Comparison of ENCODE assay signal across 21 mouse cellular contexts in the genomic region with DNA sequence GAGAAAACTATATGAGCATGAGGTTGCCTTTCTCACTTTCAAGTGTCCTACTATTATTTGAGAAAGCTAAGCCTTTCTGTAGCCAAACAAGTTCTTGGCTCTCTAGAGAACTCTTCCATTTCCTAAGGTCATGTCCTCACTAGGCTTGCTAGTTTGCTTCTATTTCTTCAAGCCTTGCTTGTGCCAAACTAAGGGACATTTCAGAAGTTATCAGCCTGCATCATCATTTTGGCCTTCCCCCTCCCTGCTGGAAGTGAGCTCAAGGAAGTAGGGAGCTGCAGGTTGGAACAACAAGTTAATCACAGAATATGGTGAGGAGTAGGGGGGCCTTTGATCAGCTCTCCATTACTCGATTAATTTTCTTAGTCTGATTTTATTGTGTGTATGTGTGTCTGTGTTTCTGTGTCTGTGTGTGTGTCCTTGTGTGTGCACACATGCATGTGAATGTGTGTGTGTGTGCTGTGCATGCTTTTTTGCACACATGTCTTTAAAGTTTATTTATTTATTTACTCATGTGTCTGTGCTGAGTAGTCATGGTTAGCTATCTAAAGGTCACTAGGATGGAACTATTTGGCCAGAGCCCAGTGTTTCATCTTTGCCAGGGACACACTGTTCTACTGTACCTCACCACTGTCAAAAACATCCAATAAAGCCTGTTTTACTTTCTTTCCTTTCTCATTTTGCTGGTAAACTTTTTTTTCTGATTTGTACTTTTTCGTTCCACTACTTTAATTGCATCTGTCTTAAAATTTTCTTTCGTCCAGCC.
DNase-seq lines count a peak whose midpoint lies in the region; ATAC-seq and TF ChIP-seq lines count a peak whose summit lies in the region.
"Had no signal": no experiment of that assay in that cellular context is flagged by ENCODE, and none has a peak within 500 bp of the region (broad histone marks: within the 10 kb centered on the region; RNA-seq: fewer than 3 reads in every experiment).

No protein-coding gene starts in this region.

- no peaks in the 10 kb centered on the region for H3K36me3 ChIP-seq in heart, embryonic 10.5 days
- no peaks in the 10 kb centered on the region for H3K36me3 ChIP-seq in liver, adult 2 months (ENCODE audit: control insufficient read depth, insufficient read depth, low read length)
- H3K36me3 ChIP-seq in liver, embryonic 11.5 days (ENCODE audit: control insufficient read depth, insufficient read depth, low read length), result no peaks in the 10 kb centered on the region
- H3K36me3 ChIP-seq: forebrain, embryonic 12.5 days; heart, embryonic 13.5 days; hindbrain, embryonic 10.5 days; neural tube, embryonic 15.5 days had no signal

- no peaks in the 10 kb centered on the region for H3K27me3 ChIP-seq in heart, embryonic 10.5 days (ENCODE audit: insufficient read depth, poor library complexity, severe bottlenecking)
- no peaks in the 10 kb centered on the region for H3K27me3 ChIP-seq in liver, adult 2 months (ENCODE audit: control insufficient read depth, insufficient read depth, low read length)
- H3K27me3 ChIP-seq in liver, embryonic 11.5 days (replicated peaks; ENCODE audit: control insufficient read depth, insufficient read depth, low read length), result no peaks in the 10 kb centered on the region
- H3K27me3 ChIP-seq: forebrain, embryonic 12.5 days; heart, embryonic 13.5 days; neural tube, embryonic 15.5 days had no signal

- no peaks in the 10 kb centered on the region for H3K79me2 ChIP-seq in liver, adult 2 months (ENCODE audit: control insufficient read depth, insufficient read depth, low read length)

- H3K4me2 ChIP-seq in liver, embryonic 11.5 days, result no peak overlapping the region
- H3K4me2 ChIP-seq: forebrain, embryonic 12.5 days; heart, embryonic 13.5 days; midbrain, embryonic 11.5 days; neural tube, embryonic 15.5 days had no signal

- no peak overlapping the region for H3K9ac ChIP-seq in liver, adult 2 months (ENCODE audit: low read depth, low read length)
- no peak overlapping the region for H3K9ac ChIP-seq in liver, embryonic 11.5 days (ENCODE audit: low read depth, low read length)
- H3K9ac ChIP-seq: forebrain, embryonic 12.5 days; heart, embryonic 13.5 days; neural tube, embryonic 15.5 days had no signal

- ATAC-seq in liver, embryonic 11.5 days (replicated peaks; ENCODE audit: low FRiP score), result no peak
- ATAC-seq in monocyte, adult 5-6 weeks (replicated peaks; ENCODE audit: insufficient number of reproducible peaks, low FRiP score, low TSS enrichment, poor library complexity, severe bottlenecking), result no peak
- ATAC-seq: activated CD4-positive, CD25-positive, alpha-beta regulatory T cell, adult 4 months; Patski had no signal

- no peak overlapping the region for H3K4me3 ChIP-seq in heart, embryonic 10.5 days
- no peak overlapping the region for H3K4me3 ChIP-seq in liver, adult 2 months (ENCODE audit: insufficient read depth, low read depth, low read length)
- no peak overlapping the region for H3K4me3 ChIP-seq in liver, embryonic 11.5 days (ENCODE audit: low read depth, low read length)
- H3K4me3 ChIP-seq: forebrain, embryonic 12.5 days; heart, embryonic 13.5 days; hindbrain, embryonic 10.5 days; neural tube, embryonic 15.5 days had no signal

- TF ChIP-seq POLR2A in liver, adult 2 months (IDR thresholded peaks at IDR 0.05; ENCODE audit: extremely low read depth, insufficient read depth, low read length), result no peak

- peak; percentile 18 to 47 for DNase-seq in heart, adult 18-20 months
- DNase-seq in heart, embryonic 10.5 days (ENCODE audit: low spot score), result no peak
- peak; percentile 86 for DNase-seq in liver, adult 2 months (ENCODE audit: extremely low read depth, low read depth, low spot score)
- DNase-seq in liver, embryonic 11.5 days (ENCODE audit: low spot score), result no peak
- DNase-seq in fat pad, adult 2 months (ENCODE audit: extremely low read depth, low read depth, low spot score), result peak; percentile 36
- DNase-seq in layer of hippocampus, postnatal 25 days (ENCODE audit: extremely low spot score in 1 of 2, low spot score in 1 of 2), result no peak
- DNase-seq: cerebellum, adult 11-12 months; cerebellum, postnatal 25 days; layer of hippocampus, postnatal 36 days; liver; lung, adult 2 months; right cerebral cortex, postnatal 4 days had no signal

- no peak overlapping the region for H3K27ac ChIP-seq in heart, embryonic 10.5 days
- H3K27ac ChIP-seq in liver, adult 2 months (replicated peaks; ENCODE audit: insufficient read depth, low read depth, low read length), result peak overlapping the region; percentile 77
- no peak overlapping the region for H3K27ac ChIP-seq in liver, embryonic 11.5 days (ENCODE audit: low read depth, low read length)
- H3K27ac ChIP-seq: forebrain, embryonic 12.5 days; heart, embryonic 13.5 days; hindbrain, embryonic 10.5 days; macrophage; neural tube, embryonic 15.5 days had no signal

- no peaks in the 10 kb centered on the region for H3K9me3 ChIP-seq in heart, embryonic 10.5 days
- H3K9me3 ChIP-seq in liver, embryonic 11.5 days (ENCODE audit: control insufficient read depth, low read length), result no peaks in the 10 kb centered on the region
- H3K9me3 ChIP-seq: forebrain, embryonic 12.5 days; heart, embryonic 13.5 days; hindbrain, embryonic 10.5 days; neural tube, embryonic 15.5 days had no signal

- no peak for TF ChIP-seq CTCF in liver, adult 2 months (IDR thresholded peaks at IDR 0.05; ENCODE audit: low read depth, low read length)

- H3K4me1 ChIP-seq in heart, embryonic 10.5 days, result no peaks in the 10 kb centered on the region
- H3K4me1 ChIP-seq in liver, adult 2 months (ENCODE audit: control insufficient read depth, insufficient read depth, low read length), result peaks cover 3% of the 10 kb centered on the region; the same call in 1 of the 2 replicates
- H3K4me1 ChIP-seq in liver, embryonic 11.5 days (replicated peaks; ENCODE audit: control insufficient read depth, insufficient read depth, low read length), result no peaks in the 10 kb centered on the region
- H3K4me1 ChIP-seq: forebrain, embryonic 12.5 days; heart, embryonic 13.5 days; hindbrain, embryonic 10.5 days; neural tube, embryonic 15.5 days had no signal

- WGBS in heart, embryonic 10.5 days, result 74% methylated on average over 3 of the region's 3 CpGs
- 52% methylated on average over 3 of the region's 3 CpGs for WGBS in liver, adult 2 months
- WGBS in liver, embryonic 11.5 days, result 73% methylated on average over 3 of the region's 3 CpGs

Comparison
In these comparisons a context has a peak if more than half of its experiments do, and no peak if none do; other contexts are left out.
1. DNase-seq: peak in heart, adult 18-20 months (2 of 2), liver, adult 2 months (single experiment) and fat pad, adult 2 months (single experiment); none in heart, embryonic 10.5 days (single experiment), liver, embryonic 11.5 days (single experiment) and layer of hippocampus, postnatal 25 days (0 of 2).